ENCODE assay signal across 16 mouse cellular contexts in the genomic region with DNA sequence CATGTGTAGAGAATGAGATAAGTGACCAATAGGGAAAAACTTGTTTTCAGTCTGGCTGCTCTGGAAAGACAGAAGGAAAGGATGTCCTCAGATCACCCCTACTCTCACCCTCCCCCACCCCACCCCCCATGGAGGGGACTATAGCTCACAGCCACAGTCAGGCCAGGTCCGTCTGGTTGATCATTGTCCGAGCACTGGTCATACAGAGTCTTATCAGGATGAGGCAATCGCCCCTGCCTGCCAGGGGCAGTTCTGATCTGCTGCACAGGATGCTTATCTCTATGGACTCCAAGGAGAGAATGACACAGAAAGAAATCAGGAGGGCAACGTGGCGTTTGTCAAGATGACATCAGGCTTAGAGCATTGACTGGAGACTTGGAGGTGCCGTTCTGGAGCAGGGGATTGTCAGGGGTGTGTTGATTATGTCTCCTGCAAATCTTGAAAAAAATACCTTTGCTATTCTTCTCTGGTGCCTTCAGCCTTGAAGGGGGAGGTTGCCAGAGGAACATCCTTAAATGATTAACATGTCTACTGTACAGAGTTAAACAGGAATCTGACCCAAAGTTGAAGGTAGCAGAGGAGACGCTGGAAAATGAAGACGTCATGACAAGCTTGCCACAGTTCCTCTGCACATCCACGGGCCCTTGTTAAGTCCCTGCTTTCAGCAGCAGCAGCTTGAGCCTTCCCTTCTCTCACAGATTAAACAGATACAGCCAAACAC. TPM values are rescaled to one million over a fixed set of nuclear protein-coding genes. Genes with fewer than 3 reads are reported as not detected.
DNase-seq lines count a peak whose midpoint lies in the region; ATAC-seq and TF ChIP-seq lines count a peak whose summit lies in the region.
"Had no signal": no experiment of that assay in that cellular context is flagged by ENCODE, and none has a peak within 500 bp of the region (broad histone marks: within the 10 kb centered on the region; RNA-seq: fewer than 3 reads in every experiment).

No protein-coding gene starts in this region.

- peak overlapping the region; percentile 8; the same call in 1 of the 2 replicates for H3K27ac ChIP-seq in kidney, adult 2 months (ENCODE audit: insufficient read depth, low read depth, low read length)
- 0 out of 2 replicates have a peak overlapping the region, but pooled peaks have one; percentile 8 for H3K27ac ChIP-seq in stomach, postnatal 0 days (replicated peaks)
- H3K27ac ChIP-seq in hindbrain, postnatal 0 days = no peak overlapping the region
- H3K27ac ChIP-seq: forebrain, embryonic 13.5 days had no signal

- no peaks in the 10 kb centered on the region; the same call in 1 of the 2 replicates for H3K36me3 ChIP-seq in kidney, adult 2 months (ENCODE audit: control insufficient read depth, insufficient read depth, low read length)
- no peaks in the 10 kb centered on the region for H3K36me3 ChIP-seq in stomach, postnatal 0 days (ENCODE audit: control insufficient read depth, insufficient read depth, low read length)
- no peaks in the 10 kb centered on the region for H3K36me3 ChIP-seq in hindbrain, postnatal 0 days (ENCODE audit: insufficient read depth, low read length)

- no peak overlapping the region for H3K9ac ChIP-seq in stomach, postnatal 0 days (ENCODE audit: low read length)
- H3K9ac ChIP-seq in hindbrain, postnatal 0 days (replicated peaks; ENCODE audit: low read length) = no peak overlapping the region
- H3K9ac ChIP-seq: forebrain, embryonic 13.5 days had no signal

- H3K27me3 ChIP-seq in kidney, adult 2 months (replicated peaks; ENCODE audit: control insufficient read depth, insufficient read depth, low read length) = no peaks in the 10 kb centered on the region
- no peaks in the 10 kb centered on the region for H3K27me3 ChIP-seq in stomach, postnatal 0 days (ENCODE audit: control insufficient read depth, insufficient read depth, low read length)
- no peaks in the 10 kb centered on the region for H3K27me3 ChIP-seq in hindbrain, postnatal 0 days (ENCODE audit: insufficient read depth, low read length)
- H3K27me3 ChIP-seq: forebrain, embryonic 13.5 days had no signal

- no peaks in the 10 kb centered on the region for H3K9me3 ChIP-seq in stomach, postnatal 0 days (ENCODE audit: control insufficient read depth, low read length)
- H3K9me3 ChIP-seq in hindbrain, postnatal 0 days (ENCODE audit: low read length) = no peaks in the 10 kb centered on the region
- H3K9me3 ChIP-seq: forebrain, embryonic 13.5 days had no signal

- no peak for TF ChIP-seq CTCF in kidney, adult 2 months (conservative IDR thresholded peaks at IDR 0.05; ENCODE audit: insufficient read depth, insufficient read length, low read depth, low read length)
- TF ChIP-seq CTCF in stomach, postnatal 0 days (IDR thresholded peaks at IDR 0.05; ENCODE audit: low read depth) = no peak
- TF ChIP-seq CTCF in hindbrain, postnatal 0 days (IDR thresholded peaks at IDR 0.05; ENCODE audit: low read depth) = no peak

- no peak overlapping the region for H3K4me3 ChIP-seq in kidney, adult 2 months (ENCODE audit: insufficient read depth, low read depth, low read length)
- no peak overlapping the region for H3K4me3 ChIP-seq in stomach, postnatal 0 days (ENCODE audit: low read depth, low read length)
- H3K4me3 ChIP-seq in hindbrain, postnatal 0 days (ENCODE audit: low read length) = no peak overlapping the region
- H3K4me3 ChIP-seq: forebrain, embryonic 13.5 days; myocyte had no signal

- peak; percentile 5 for DNase-seq in embryo, embryonic 9.5 days (ENCODE audit: extremely low spot score)
- DNase-seq in embryo, embryonic 10 days (ENCODE audit: low spot score) = no peak
- DNase-seq in kidney, adult 2 months = peak; percentile 61
- peak; percentile 31 to 39 for DNase-seq in kidney, postnatal 4 days
- DNase-seq in stomach, postnatal 0 days (ENCODE audit: low spot score) = no peak
- DNase-seq in hindbrain, postnatal 0 days (ENCODE audit: low spot score) = no peak
- no peak for DNase-seq in right cerebral cortex, adult 2 months (ENCODE audit: low spot score in 2 of 2)
- DNase-seq in layer of hippocampus, adult 8-10 months (ENCODE audit: low spot score in 2 of 2) = no peak
- DNase-seq: cerebellum, adult 9-11 months had no signal

- WGBS in kidney, adult 2 months = 23% methylated on average over 9 of the region's 9 CpGs
- WGBS in stomach, postnatal 0 days = 39% methylated on average over 9 of the region's 9 CpGs
- 64% methylated on average over 9 of the region's 9 CpGs for WGBS in hindbrain, postnatal 0 days

- no peak overlapping the region for H3K4me2 ChIP-seq in stomach, postnatal 0 days (replicated peaks; ENCODE audit: low read depth)
- no peak overlapping the region for H3K4me2 ChIP-seq in hindbrain, postnatal 0 days (ENCODE audit: low read depth, low read length)
- H3K4me2 ChIP-seq: forebrain, embryonic 13.5 days; heart, embryonic 11.5 days had no signal

- H3K4me1 ChIP-seq in kidney, adult 2 months (ENCODE audit: control insufficient read depth, insufficient read depth, low read length) = peaks cover 9% of the 10 kb centered on the region; the same call in 1 of the 2 replicates
- no peaks in the 10 kb centered on the region for H3K4me1 ChIP-seq in stomach, postnatal 0 days (replicated peaks; ENCODE audit: control insufficient read depth, insufficient read depth)
- H3K4me1 ChIP-seq in hindbrain, postnatal 0 days (ENCODE audit: insufficient read depth, low read length) = no peaks in the 10 kb centered on the region
- H3K4me1 ChIP-seq: forebrain, embryonic 13.5 days had no signal

- no peak for TF ChIP-seq POLR2A in kidney, adult 2 months (IDR thresholded peaks at IDR 0.05; ENCODE audit: low read depth, low read length)

- no peak for ATAC-seq in stomach, postnatal 0 days (ENCODE audit: low FRiP score, low TSS enrichment)
- no peak for ATAC-seq in hindbrain, postnatal 0 days
- ATAC-seq: forebrain, embryonic 13.5 days had no signal

- TF ChIP-seq EP300 in stomach, postnatal 0 days (optimal IDR thresholded peaks at IDR 0.05) = no peak

RNA-seq across cellular contexts. Expression of a gene that starts 32.9 kb away (rescaled TPM):
- not detected in 2 replicates for polyA plus RNA-seq in kidney, adult 2 months (2012; rRNA removed)
- polyA plus RNA-seq in stomach, postnatal 0 days (2015; fragmentation: Nextera tagmentation; extraction: Ambion mirVana) = 0.10 TPM in 1 of 2 replicates, not detected in the other
- 1.0 TPM in 1 of 2 replicates, not detected in the other for total RNA-seq in hindbrain, postnatal 0 days (2014; rRNA removed)
- 0.15 and 0.19 TPM in 2 replicates for polyA plus RNA-seq in hindbrain, postnatal 0 days (2015; fragmentation: Nextera tagmentation; extraction: Ambion mirVana)
- not detected for total RNA-seq in layer of hippocampus, adult 8-10 months (2022)
- total RNA-seq: gastrocnemius, adult 8-10 months; hematopoietic stem cell, adult 5-6 weeks; layer of hippocampus, adult 18-20 months had no signal
- polyA plus RNA-seq: embryonic facial prominence, embryonic 14.5 days; forebrain, embryonic 13.5 days; myocyte had no signal

Comparison
In these comparisons a context has a peak if more than half of its experiments do, and no peak if none do; other contexts are left out.
1. DNase-seq: peak in embryo, embryonic 9.5 days (single experiment), kidney, adult 2 months (single experiment) and kidney, postnatal 4 days (2 of 2); none in embryo, embryonic 10 days (single experiment), stomach, postnatal 0 days (single experiment), hindbrain, postnatal 0 days (single experiment), right cerebral cortex, adult 2 months (0 of 2) and layer of hippocampus, adult 8-10 months (0 of 2).